Mouse (Mus musculus) small intestine, adult 2 months (tissue): Measurements from ENCODE around the gene Cubn.

ENCODE experiments used
- CTCF ChIP-seq: fragments of 200-500 bp; IDR thresholded peaks from 2 replicates; pipeline ENCODE4 v1.5.1; 2012; ENCODE audit warnings: low read depth, mild to moderate bottlenecking, control low read depth, inconsistent platforms, low read length, moderate library complexity, mixed read lengths; ENCODE audit not compliant: insufficient replicate concordance, insufficient read length; ENCODE audit errors: extremely low read depth
- POLR2A ChIP-seq: fragments of 200-500 bp; IDR thresholded peaks from 2 replicates; pipeline ENCODE4 v1.6.1; 2012; ENCODE audit warnings: low read depth, mild to moderate bottlenecking, control low read depth, inconsistent platforms, low read length, moderate library complexity

GRCm38 (mm10) chr2:13416765-13417524, 74.7 kb downstream of the Cubn start:
- TF ChIP-seq POLR2A = no peak
- no peak for TF ChIP-seq CTCF
